Mouse (Mus musculus) MN1 (cell line): Measurements from ENCODE around the gene Pkdcc.

Source experiments
- DNase-seq: peaks from one replicate; pipeline ENCODE4 v3.0.0-alpha.2; 2016; ENCODE audit warnings: low spot score

The Pkdcc gene

DNA sequence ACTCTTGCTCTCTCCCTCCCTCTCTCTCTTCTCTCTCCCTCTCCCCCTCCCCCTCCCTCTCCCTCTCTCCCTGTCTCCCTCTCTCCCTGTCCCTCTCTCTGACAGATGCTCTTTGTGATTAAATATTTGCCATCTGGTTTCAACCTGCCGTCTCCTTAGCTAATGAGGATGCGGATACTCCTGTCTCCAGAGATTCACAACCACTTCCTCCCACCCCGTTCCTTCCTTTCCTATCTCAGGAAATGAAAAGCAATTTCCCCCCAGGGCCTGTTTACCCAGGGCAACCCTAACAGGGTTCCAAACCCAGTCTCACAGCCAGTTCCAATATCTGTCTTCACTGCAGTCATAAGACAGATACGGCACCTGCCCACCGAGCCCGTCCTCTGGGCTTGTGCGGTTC, 31.0 kb downstream of the Pkdcc start:
- peak; percentile 52 for DNase-seq

DNA sequence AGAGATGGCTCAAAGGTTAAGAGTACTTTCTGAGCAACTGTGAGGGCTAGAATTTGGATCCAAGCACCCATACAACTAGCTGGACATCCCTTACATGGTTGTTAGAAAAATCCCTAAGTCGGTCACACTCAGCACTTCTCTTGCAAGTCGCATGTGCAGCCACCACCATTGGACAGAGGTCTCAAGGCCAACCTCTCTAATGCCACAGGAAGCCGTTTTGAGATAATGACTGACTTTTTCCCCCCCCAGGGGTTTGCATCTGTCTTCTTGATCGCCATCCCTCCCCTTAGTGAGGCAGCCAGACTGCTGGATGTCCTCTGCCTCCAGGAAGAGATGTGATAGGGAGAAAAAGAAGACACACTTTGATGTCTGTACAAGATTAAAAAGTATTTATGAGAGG, 32.1 kb downstream of the Pkdcc start:
- DNase-seq, result no peak

DNA sequence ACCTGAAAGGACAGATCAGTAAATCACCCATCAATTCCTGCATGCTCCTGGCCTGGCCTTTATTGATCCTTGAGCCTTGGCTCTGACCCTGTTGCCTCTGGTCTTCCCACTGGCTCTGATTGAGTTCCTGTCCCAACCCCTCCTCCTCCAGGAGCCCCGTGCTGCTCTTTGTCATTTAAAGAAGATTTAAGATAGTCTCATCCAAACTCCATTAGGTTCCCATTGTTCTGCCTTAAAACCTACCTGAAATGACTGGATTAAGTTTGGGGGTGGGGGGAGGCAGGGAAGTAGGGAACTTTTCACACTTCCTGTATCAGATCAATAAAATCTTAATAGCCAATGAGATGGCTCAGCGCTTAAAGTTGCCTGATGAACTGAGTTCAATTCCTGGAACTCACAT, 33.4 kb downstream of the Pkdcc start:
- no peak for DNase-seq

DNA sequence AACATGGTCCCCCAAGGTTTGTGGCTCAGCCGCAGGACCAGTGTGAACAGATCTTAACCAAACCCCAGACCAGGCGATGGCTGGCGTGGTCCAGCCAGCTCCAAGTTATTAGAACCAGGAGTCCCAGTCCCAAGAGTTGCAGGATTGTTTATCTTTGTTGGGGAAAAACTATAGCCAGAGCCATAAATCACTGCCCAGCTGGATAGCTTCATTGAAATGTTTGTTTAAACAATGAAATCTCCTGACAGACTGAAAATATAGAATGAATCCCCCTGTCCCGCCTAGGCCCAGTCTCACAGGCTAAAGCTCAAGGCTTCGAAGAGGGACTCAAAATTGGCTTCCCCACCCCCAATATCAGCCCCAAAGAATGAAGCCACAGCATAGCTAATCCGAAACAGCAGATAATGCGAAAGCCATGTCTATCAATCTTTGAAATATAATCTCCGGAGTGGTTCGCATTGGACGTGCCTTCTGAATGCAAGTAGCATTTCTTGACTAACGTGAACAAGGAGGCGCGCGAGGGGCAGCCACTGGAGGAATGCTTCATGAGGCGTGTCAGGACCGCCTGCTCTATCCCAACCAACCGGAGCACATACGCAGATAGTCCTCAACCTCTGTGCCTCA, 35.9 kb downstream of the Pkdcc start:
- no peak for DNase-seq

DNA sequence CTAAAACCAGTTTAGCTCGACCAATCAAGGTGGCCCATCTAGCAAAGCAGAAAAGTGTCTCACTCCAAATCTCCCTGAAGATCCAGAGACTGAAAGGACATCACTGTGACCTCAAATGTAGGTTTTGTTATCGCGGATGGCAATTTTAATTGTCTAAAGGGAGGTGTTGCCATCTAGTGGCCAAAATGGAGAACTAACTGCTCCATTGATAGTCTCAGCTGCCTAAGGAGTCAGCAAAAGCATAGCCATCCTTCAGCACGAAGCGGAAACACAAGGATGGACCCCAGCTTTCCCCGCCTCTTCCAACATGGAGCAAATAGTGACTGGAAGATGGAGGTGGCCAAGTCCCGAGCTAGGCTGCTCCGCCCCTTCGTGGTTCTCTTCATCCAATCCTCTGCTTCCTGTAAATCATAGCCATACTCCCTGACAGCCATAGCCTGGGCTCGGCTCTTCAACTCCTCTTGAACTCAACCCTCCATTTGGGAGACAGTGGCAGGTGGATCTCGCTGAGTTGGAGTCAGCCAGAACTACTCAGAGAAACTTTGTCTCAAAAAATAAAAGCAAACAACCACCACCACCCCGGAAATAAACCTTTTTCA, 38.1 kb downstream of the Pkdcc start:
- peak; percentile 81 for DNase-seq

DNA sequence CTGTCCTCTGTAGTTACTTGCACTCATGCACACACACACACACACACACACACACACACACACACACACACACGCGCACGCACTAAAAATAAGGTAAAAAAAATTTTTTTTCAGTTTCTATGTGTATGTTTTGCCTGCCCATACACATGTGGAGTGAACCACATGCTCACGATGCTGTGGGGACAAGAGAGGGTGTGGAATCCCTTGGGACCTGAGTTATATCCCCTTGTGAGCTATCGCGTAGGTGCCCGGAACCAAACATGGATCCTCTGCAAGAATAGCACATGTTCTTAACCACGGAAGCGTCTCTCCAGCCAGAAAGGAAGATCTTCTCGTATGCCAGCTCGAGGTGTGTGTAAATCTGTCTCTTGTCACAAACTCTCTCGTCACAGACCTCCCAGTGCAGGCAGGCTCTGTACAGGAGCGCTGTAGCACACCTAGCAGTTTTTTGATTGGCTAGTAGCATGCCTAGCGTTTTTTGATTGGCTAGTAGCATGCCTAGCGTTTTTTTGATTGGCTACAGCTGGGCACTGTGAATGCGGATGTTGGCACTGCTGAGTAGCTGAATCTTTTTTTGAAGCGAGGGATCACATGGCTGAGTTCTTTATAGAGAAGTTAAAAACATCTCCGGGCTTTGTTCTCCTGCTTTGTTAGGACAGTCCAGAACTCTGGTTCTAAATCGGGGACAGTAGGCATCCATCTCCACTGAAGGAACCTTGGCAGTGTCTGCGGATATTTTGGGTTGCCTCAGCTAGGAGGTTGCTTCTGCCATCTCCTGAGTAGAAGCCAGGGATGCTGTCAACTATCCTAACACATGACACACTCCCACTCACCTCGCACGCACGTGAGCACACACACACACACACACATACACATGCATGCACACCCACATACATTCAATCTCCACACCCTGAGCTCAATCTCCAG, 52.4 kb downstream of the Pkdcc start:
- DNase-seq, result peak; percentile 95

DNA sequence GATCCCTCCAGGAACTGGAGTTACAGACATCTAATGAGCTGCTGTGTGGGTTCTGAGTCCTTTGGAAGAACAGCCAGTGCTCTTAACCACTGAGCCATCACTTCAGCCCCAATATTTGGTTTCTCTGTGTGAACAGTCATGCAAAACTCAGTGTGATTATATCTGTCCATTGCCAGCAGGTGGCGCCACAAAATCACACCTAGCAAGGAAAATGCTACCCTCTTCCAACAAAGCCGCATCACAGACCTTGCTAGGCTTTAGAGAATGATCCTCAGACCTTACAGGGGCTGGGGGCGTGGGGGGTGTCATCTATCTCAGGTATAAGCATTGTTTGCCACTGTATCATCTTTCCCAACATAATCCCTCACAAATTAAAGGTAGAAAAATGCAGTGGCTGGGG, 56.4 kb downstream of the Pkdcc start:
- peak; percentile 86 for DNase-seq

DNA sequence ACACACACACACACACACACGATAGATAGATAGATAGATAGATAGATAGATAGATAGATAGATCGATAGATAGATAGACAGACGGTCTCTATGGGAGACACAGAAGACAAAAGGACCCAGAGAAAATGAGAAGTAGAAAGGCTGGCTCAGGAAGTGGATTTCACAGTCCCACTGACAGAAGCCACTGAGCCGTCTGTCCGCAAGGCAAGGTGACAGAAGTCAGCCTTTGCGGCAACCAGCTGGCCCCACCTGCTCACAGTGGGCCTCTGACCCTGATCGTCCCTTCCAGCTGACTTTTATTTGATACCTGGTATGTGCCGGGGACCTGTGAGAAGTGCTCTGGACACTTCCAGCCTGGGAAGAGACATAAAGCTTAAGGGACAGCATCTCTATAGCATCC, 57.5 kb downstream of the Pkdcc start:
- no peak for DNase-seq

DNA sequence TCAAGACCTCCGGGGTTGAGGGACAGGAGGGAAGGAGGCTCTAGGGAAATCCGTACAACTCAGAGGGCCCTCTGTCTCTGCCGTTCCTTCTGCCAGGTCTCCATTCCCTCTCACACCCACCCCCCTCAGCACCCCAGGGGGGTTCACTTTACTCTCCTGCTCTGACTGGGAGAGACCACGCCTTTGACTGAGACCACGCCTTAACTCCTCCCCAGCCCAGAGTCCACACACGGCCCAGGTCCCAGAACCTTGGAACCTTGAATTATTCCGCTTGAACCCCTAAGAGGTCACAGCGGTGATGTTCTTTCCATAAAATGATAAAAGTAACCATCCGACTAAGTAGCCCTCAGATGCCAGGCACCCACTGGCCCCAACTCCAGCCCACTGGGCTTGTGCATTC, 58.5 kb downstream of the Pkdcc start:
- DNase-seq, result no peak

DNA sequence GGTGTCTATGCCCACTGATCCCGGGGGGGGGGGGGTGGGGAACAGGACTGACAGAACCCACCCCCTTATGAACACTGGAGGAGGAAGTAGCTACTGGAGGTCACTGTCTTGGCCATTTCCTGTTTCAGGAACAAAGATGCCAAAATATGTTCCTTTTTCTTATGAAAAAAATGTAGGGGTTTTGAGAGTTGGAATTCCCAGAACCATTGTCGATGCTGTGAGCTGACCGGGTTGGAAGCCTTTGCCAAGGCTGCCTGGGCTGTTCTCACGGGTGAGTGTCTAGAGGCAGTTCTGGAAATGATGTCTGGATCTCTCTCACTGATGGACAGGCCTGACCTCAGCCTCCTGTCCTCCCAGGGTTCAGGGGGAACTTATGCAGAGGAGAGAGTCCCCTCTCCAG, 59.0 kb downstream of the Pkdcc start:
- no peak for DNase-seq
